Mouse (Mus musculus) hindbrain, embryonic 16.5 days (tissue): ENCODE data around the gene Akap6. TPM values are rescaled to one million over a fixed set of nuclear protein-coding genes. Genes with fewer than 3 reads are reported as not detected.

Experiments
- ATAC-seq: fragments of 200-750 bp; cut with Nextera tagmentation; 2 replicates; pipeline ENCODE4 v1.8.0; 2017; ENCODE audit warnings: moderate TSS enrichment, moderate library complexity
- H3K27ac ChIP-seq: fragments of 300-500 bp; sonication (generic); 2 replicates; pipeline ENCODE4 v1.5.1; 2014; ENCODE audit warnings: low read depth, mild to moderate bottlenecking, control low read depth, low read length, moderate library complexity
- H3K27me3 ChIP-seq: fragments of 300-500 bp; sonication (generic); replicated peaks from 2 replicates; pipeline ENCODE4 v1.6.1; 2014; ENCODE audit warnings: low read length; ENCODE audit not compliant: control insufficient read depth, insufficient read depth
- H3K36me3 ChIP-seq: fragments of 300-500 bp; sonication (generic); 2 replicates; pipeline ENCODE4 v1.6.1; 2014; ENCODE audit warnings: mild to moderate bottlenecking, low read length, moderate library complexity, mixed read lengths; ENCODE audit not compliant: control insufficient read depth, insufficient read depth
- H3K4me1 ChIP-seq: fragments of 300-500 bp; sonication (generic); 2 replicates; pipeline ENCODE4 v1.6.1; 2014; ENCODE audit warnings: low read depth, low read length; ENCODE audit not compliant: control insufficient read depth, insufficient read depth
- H3K4me2 ChIP-seq: fragments of 300-500 bp; sonication (generic); 2 replicates; pipeline ENCODE4 v1.6.1; 2014; ENCODE audit warnings: mild to moderate bottlenecking, low read length, control low read depth, moderate library complexity
- H3K4me3 ChIP-seq: fragments of 300-500 bp; sonication (generic); 2 replicates; pipeline ENCODE4 v1.5.1; 2014; ENCODE audit warnings: mild to moderate bottlenecking, low read length, control low read depth, moderate library complexity
- H3K9ac ChIP-seq: fragments of 300-500 bp; sonication (generic); 2 replicates; pipeline ENCODE4 v1.6.1; 2014; ENCODE audit warnings: low read depth, mild to moderate bottlenecking, control low read depth, low read length, moderate library complexity
- H3K9me3 ChIP-seq: fragments of 300-500 bp; sonication (generic); 2 replicates; pipeline ENCODE4 v1.6.1; 2014; ENCODE audit warnings: mild to moderate bottlenecking, low read length, moderate library complexity; ENCODE audit not compliant: control insufficient read depth
- WGBS: fragments of 180-500 bp; shearing (Covaris S2); extraction: QIAGEN DNeasy Blood & Tissue Kit; methylation state at CpG from one replicate; pipeline ENCODE4 v1.1.7; 2014; 5-methylcytosine and 5-hydroxymethylcytosine counted together
- polyA plus RNA-seq: library from polyadenylated mRNA; unstranded; fragments of >200 nt; fragmentation: Nextera tagmentation; extraction: Ambion mirVana; gene quantifications from 2 replicates; pipeline ENCODE4 v1.2.1, GENCODE M21; 2015

Gene Akap6
- polyA plus RNA-seq, 1 experiment from 2014 or later = 23.9 TPM

DNA sequence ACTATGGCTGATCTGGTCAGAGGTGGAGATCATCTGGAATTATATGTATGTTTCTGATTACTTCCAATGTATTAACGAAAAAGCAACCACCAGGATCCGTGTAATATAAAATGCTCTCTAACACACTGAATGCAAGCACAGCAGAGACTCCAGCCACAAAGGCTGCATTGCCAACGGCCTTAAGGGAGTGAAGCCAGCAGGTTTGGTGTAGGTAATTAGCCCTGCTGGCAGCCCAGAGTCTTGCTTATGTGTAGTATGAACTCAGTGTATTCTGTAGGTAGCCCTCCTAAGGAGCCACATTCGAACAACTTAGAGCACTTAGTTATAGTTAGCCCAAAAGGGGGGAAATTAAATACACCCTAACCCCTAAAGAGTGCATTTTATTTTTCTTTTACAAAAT is 426.1 kb downstream of the Akap6 start:
- no peak overlapping the region for H3K9ac ChIP-seq
- no peak overlapping the region for H3K4me2 ChIP-seq
- H3K9me3 ChIP-seq = no peaks in the 10 kb centered on the region
- peaks cover 20% of the 10 kb centered on the region for H3K4me1 ChIP-seq
- H3K36me3 ChIP-seq = peaks cover 3% of the 10 kb centered on the region; the same call in 1 of the 2 replicates
- no peaks in the 10 kb centered on the region for H3K27me3 ChIP-seq
- peak; percentile 46; the same call in 1 of the 2 replicates for ATAC-seq
- WGBS = 55% methylated on average over 4 of the region's 4 CpGs
- H3K27ac ChIP-seq = peak overlapping the region; percentile 74
- no peak overlapping the region for H3K4me3 ChIP-seq

- ATAC-seq = no peak
- H3K4me3 ChIP-seq = no peak overlapping the region
- no peaks in the 10 kb centered on the region for H3K27me3 ChIP-seq
- no peak overlapping the region for H3K9ac ChIP-seq
- no peak overlapping the region for H3K4me2 ChIP-seq
- no peaks in the 10 kb centered on the region for H3K9me3 ChIP-seq
- H3K4me1 ChIP-seq = no peaks in the 10 kb centered on the region
- H3K27ac ChIP-seq = no peak overlapping the region
- no peaks in the 10 kb centered on the region for H3K36me3 ChIP-seq
- 77% methylated on average over 2 of the region's 2 CpGs for WGBS
These were observed 435.0 kb downstream of the Akap6 start for GRCm38 (mm10) chr12:53134196-53134595.

- no peaks in the 10 kb centered on the region for H3K27me3 ChIP-seq
- no peak for ATAC-seq
- WGBS = 87% methylated on average over 3 of the region's 3 CpGs
- peaks cover 7% of the 10 kb centered on the region; the same call in 1 of the 2 replicates for H3K36me3 ChIP-seq
- H3K9ac ChIP-seq = no peak overlapping the region
- no peak overlapping the region for H3K4me3 ChIP-seq
- H3K4me1 ChIP-seq = no peaks in the 10 kb centered on the region
- no peak overlapping the region for H3K4me2 ChIP-seq
- H3K9me3 ChIP-seq = no peaks in the 10 kb centered on the region
- H3K27ac ChIP-seq = no peak overlapping the region
These were observed 438.1 kb downstream of the Akap6 start for GRCm38 (mm10) chr12:53137331-53137730.

- Histone ChIP-seq H3K4me1 (no peaks in the 10 kb centered on the region; the same call in 1 of the 2 replicates), H3K4me2 (no peak overlapping the region), H3K9me3 (no peaks in the 10 kb centered on the region), H3K27me3 (no peaks in the 10 kb centered on the region), H3K9ac (no peak overlapping the region), H3K27ac (no peak overlapping the region), H3K4me3 (no peak overlapping the region), H3K36me3 (peaks cover 7% of the 10 kb centered on the region; the same call in 1 of the 2 replicates)
- 0 out of 2 replicates have a peak, but pooled peaks have one; percentile 29 for ATAC-seq
- 52% methylated on average over 6 of the region's 6 CpGs for WGBS
These were observed 445.0 kb downstream of the Akap6 start for GRCm38 (mm10) chr12:53144122-53144695.

DNA sequence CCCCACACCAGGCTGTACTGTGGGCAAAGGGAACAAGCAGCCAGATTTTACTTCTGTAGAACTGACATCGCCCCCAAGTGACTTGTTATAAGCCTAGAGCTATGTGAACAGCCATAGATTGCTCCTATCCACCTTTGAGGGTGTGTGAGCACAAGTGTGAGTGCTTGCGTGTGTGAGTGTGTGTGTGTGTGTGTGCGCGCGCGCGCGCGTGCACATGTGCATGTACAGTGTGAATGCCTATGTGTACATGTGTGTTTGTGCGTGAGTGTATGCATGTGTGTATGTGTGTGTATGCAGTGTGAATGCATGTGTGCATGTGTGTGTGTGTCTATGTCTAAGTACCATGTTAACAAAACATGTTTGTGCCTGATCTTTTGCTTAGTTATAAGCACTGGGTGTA is 445.6 kb downstream of the Akap6 start:
- WGBS = 95% methylated on average over 10 of the region's 10 CpGs
- H3K4me2 ChIP-seq = no peak overlapping the region
- H3K4me3 ChIP-seq = no peak overlapping the region
- H3K27me3 ChIP-seq = no peaks in the 10 kb centered on the region
- H3K27ac ChIP-seq = no peak overlapping the region
- peaks cover 6% of the 10 kb centered on the region; the same call in 1 of the 2 replicates for H3K36me3 ChIP-seq
- no peaks in the 10 kb centered on the region; the same call in 1 of the 2 replicates for H3K4me1 ChIP-seq
- H3K9me3 ChIP-seq = no peaks in the 10 kb centered on the region
- H3K9ac ChIP-seq = no peak overlapping the region
- peak; percentile 41; the same call in 1 of the 2 replicates for ATAC-seq

DNA sequence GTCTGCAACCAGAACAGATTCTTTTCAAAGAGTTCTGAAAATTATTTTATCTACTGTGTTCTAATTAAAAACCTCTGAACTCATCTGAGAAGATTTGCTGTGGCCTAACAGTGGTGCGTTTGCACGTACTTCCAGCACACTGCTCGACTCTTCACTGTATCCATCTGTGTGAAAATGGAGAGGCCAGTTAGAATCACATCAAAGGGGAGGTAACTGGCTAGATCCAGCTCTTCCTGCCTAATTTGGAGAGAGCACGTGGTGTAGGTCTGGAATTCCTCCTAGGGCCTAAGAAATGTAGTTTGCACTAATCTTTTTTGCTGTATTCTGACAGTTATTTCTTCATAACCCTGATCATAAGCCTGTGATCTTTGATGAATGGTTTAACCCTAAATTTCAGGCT is 446.3 kb downstream of the Akap6 start:
- no peaks in the 10 kb centered on the region for H3K27me3 ChIP-seq
- no peaks in the 10 kb centered on the region for H3K9me3 ChIP-seq
- no peak overlapping the region for H3K4me3 ChIP-seq
- H3K27ac ChIP-seq = no peak overlapping the region
- no peak overlapping the region for H3K9ac ChIP-seq
- ATAC-seq = no peak
- H3K4me2 ChIP-seq = no peak overlapping the region
- 64% methylated on average over 4 of the region's 4 CpGs for WGBS
- H3K4me1 ChIP-seq = no peaks in the 10 kb centered on the region; the same call in 1 of the 2 replicates
- H3K36me3 ChIP-seq = peaks cover 5% of the 10 kb centered on the region; the same call in 1 of the 2 replicates

GRCm38 (mm10) chr12:53146460-53147050 is 447.4 kb downstream of the Akap6 start:
- ATAC-seq = peak; percentile 75
- Histone ChIP-seq H3K4me2 (0 out of 2 replicates have a peak overlapping the region, but pooled peaks have one; percentile 11), H3K4me3 (no peak overlapping the region), H3K9ac (no peak overlapping the region), H3K27me3 (no peaks in the 10 kb centered on the region), H3K9me3 (no peaks in the 10 kb centered on the region), H3K36me3 (no peaks in the 10 kb centered on the region), H3K27ac (no peak overlapping the region), H3K4me1 (no peaks in the 10 kb centered on the region; the same call in 1 of the 2 replicates)
- 44% methylated on average over 11 of the region's 11 CpGs for WGBS

GRCm38 (mm10) chr12:53147696-53148095 is 448.5 kb downstream of the Akap6 start:
- no peaks in the 10 kb centered on the region for H3K9me3 ChIP-seq
- WGBS = 85% methylated on average over 11 of the region's 11 CpGs
- H3K27ac ChIP-seq = no peak overlapping the region
- ATAC-seq = no peak
- no peaks in the 10 kb centered on the region; the same call in 1 of the 2 replicates for H3K4me1 ChIP-seq
- no peak overlapping the region for H3K9ac ChIP-seq
- H3K36me3 ChIP-seq = no peaks in the 10 kb centered on the region
- no peak overlapping the region for H3K4me2 ChIP-seq
- H3K4me3 ChIP-seq = no peak overlapping the region
- H3K27me3 ChIP-seq = no peaks in the 10 kb centered on the region

DNA sequence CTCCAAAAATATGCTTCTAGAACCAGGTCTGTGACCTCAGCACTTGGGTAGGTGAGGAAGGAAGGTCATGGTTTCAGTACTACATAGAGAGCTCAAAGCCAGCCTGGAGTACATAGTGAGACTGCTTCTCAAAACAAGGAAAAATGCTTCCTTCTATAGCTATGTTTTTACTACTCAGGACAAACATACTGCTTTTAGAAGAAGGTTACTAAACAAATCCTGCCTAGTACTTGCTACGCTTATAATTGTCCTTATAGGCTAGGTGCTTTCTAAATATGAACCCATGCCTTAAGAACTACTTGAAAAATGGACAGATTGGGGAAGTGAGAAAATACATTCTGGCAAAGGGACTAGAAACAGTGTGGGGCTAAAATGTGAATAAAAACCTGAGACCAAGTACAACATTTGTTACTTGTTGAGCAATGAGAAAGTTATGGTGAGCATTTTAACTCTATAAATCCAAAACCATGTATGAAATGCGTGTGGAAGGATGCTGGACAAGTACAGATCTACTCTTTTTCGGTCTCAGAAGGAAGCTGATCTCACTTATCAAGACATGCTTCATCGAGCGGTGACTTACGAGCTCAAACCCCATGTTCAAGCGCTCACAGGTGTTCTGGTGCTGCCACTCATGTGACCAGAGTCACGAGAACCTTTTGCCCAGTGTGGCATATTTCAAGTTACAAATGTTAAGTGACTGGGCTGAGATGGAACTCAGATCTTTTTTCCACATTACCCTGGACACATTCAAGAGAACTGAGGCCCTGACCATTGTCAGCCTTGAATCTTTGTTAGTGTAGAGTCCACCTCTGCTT is 469.2 kb downstream of the Akap6 start:
- no peak overlapping the region for H3K4me3 ChIP-seq
- no peak overlapping the region for H3K27ac ChIP-seq
- no peak for ATAC-seq
- H3K9ac ChIP-seq = no peak overlapping the region
- H3K27me3 ChIP-seq = no peaks in the 10 kb centered on the region
- no peak overlapping the region for H3K4me2 ChIP-seq
- WGBS = 93% methylated on average over 8 of the region's 8 CpGs
- no peaks in the 10 kb centered on the region for H3K36me3 ChIP-seq
- no peaks in the 10 kb centered on the region for H3K4me1 ChIP-seq
- no peaks in the 10 kb centered on the region for H3K9me3 ChIP-seq
